Mouse (Mus musculus) layer of hippocampus, adult 18-20 months (tissue): Measurements from ENCODE around the gene Foxi3. TPM values are rescaled to one million over a fixed set of nuclear protein-coding genes. Genes with fewer than 3 reads are reported as not detected.
A peak's percentile ranks its signal among the peaks of the same experiment; 100 is the strongest.

Experiments used
- DNase-seq, 2 experiments: peaks; one replicate each; pipeline ENCODE4 v3.0.0; 2022; ENCODE audit warnings: low spot score in 2 of 2
- long read RNA-seq: library from polyadenylated mRNA; stranded (forward); transcript quantifications from one replicate; pipeline ENCODE4 v2.0.0, GENCODE M21; 2021
- total RNA-seq, 2 experiments: library from RNA; stranded (reverse); gene quantifications; 2 replicates each; pipeline ENCODE4 v1.2.3; 2021

The Foxi3 gene
- not detected for total RNA-seq
- long read RNA-seq, result 0 reads

DNA sequence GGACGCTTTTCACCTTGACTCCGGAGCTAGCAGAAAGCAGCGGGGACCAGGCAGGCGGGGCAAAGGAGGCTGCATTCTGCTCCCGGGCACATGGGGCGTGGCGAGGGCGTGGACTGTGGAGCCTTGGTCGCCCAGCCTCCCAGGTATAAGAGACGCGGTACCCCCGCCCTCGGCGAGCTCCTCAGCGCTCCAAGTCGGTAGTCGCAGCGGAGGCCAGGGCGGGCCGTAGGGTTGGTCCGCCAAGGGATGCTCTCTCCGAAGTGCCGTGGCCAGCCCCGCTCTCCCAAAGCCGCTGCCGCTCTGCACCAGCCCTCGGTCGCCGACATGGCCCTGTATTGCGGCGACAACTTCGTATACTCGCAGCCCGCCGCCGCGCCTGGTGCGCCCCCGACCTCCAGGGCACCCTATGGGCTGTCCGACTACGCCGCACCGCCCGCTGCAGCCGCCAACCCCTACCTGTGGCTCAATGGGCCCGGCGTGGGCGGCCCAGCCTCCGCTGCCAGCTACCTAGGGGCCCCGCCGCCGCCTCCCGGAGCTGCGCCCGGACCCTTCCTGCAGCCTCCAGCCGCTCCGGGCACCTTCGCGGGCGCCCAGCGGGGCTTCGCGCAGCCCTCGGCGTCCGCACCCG is at the start of gene Foxi3:
Gene Foxi3 (plus strand): TSS at position 247 of the 628 bp plus-strand sequence.
- DNase-seq, result no peak

DNA sequence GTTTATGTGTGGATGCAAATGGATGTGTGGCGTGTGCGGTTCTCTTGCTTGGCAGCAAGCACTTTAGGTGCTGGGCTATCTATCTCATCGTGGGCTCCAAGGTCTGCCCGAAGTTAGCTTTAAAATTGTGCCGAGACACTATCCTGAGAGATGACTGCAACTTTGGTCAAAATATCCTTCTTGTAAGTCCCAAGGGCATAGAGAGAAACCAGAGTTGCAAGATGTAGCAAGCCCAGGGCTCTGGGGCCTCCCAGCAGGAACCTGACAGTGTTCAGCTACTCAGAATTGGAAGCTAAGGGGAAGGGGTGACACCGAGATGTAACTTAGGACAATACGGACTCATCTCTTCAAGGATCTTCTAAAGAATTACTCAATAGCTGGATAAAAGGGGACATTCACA is 46.8 kb upstream of the Foxi3 start:
- DNase-seq, result no peak

- DNase-seq, result no peak
Measured at GRCm38 (mm10) chr6:70910285-70910684, 46.0 kb upstream of the Foxi3 start.

- peak; percentile 35 to 62 for DNase-seq
Measured at GRCm38 (mm10) chr6:70911668-70912395, 44.5 kb upstream of the Foxi3 start.

GRCm38 (mm10) chr6:70912396-70912765 is 44.0 kb upstream of the Foxi3 start:
- no peak for DNase-seq

DNA sequence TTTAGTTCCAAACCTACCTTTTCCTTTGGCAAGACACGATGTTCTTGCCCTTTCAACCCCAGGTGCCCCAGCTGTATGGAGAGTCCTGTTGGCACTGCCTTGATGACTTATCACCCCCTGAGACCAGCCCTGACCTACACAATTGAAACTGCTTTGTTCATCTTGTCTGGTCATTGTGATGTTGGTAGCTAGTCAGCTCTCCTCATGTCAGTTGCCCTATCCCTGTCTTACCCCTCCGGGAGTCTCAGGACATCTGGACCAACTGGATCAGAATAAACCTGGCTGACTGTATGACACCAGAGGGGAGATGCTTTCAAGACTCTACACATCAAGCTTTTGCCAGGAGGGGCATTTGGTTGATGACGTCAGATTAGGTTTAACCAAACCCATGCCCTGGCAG is 37.5 kb upstream of the Foxi3 start, which contains the start of gene Tex37:
Gene Tex37 (minus strand): TSS at position 101 of the 400 bp plus-strand sequence.
- DNase-seq, result no peak

- peak in 1 of 2 experiments; percentile 68 for DNase-seq
Measured at GRCm38 (mm10) chr6:70921274-70922074, 34.9 kb upstream of the Foxi3 start.

GRCm38 (mm10) chr6:70931801-70932200 is 24.5 kb upstream of the Foxi3 start:
- no peak for DNase-seq

DNA sequence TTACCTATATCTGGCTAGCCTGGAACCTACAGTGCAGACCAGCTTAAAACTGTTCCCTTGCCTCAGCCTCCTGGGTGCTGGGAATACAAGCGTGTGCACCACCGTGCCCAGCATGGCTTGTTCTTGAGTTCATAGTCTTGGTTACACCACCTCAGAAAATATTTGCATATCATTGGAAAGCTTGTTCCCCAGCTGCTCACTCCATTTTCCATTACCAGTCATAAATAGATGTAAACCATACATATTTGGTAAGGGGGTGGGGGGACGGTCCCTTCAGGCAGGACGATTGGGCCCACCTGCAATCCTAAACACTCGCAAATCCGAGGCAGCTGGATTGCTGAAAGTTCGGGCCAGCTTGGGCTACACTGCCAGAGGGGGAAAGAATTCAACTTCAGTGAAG is 3.1 kb upstream of the Foxi3 start:
- DNase-seq, result no peak

GRCm38 (mm10) chr6:70954040-70954439 is 2.3 kb upstream of the Foxi3 start:
- peak in 1 of 2 experiments; percentile 17 for DNase-seq

DNA sequence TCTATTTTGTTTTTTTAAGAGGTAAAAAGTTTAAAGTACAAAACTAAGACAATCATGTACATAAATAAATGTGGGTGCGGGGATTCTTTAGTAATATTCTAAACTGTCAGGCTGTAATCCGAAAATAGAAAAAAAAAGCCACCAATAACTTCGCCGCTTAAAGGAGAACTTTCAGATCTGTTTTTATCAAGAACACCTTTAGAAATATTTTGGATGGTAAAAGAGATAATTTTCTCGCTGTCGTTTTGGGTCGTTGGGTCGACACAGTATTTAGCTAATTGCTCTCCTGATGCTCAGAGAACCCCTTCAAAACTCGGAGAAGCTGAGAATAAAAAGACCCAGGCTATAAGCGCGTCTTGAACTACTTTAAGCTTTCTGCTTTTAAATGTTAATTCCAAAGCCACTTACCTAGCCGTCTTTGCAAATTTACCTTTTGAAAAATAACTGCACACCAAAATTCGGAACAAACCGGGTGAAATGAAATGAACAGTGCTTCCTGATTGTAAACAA is 985 bp upstream of the Foxi3 start:
- DNase-seq, result no peak

DNA sequence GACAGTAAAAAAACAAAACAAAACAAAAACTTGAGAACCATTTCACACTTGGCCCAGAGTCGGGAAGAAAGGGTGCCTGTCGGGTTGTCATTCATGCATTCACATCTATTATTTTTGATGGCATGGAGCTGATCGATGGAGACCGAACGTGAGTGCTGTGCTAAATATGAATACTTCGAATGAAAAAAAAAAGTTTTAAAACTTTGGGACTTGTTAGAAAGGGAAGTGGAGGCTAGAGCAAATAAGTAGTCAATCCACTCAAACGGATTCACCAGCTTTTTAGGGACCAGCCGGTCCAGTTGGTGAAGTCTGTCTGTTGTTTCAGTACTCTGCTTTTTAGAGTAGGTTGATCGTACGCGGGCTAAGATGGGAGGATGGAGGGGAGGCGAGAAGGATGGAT is 490 bp upstream of the Foxi3 start:
- no peak for DNase-seq

GRCm38 (mm10) chr6:70956936-70957335 is 605 bp downstream of the Foxi3 start:
- DNase-seq, result no peak

DNA sequence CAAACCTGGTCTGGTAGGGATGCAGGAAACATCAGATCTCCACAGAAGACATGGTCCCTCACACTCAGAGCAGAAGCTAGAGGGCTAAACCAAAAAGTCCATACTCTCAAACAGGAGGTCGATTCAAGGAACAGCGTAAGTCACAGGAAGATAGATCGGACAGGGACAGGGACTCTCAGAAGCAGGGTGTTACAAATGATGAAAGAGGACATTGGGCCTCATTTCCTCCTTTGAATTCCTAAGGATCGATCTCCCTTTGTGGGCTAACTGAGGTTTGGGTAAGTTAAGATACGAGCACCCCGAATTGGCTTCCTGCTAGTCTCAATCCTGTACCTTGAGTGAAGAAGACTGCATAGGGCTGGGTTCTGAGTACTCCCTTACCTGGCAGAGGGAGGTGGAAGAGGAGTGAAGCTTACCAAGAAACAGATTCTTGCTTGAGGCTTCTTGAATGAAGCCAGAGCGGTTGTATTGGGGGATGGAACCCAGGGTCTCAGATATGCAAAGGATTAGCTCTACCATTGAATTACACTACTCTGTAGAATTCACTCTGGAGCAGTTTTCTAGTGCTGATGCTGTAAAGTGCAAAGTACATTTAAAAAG is 1.1 kb downstream of the Foxi3 start:
- no peak for DNase-seq

DNA sequence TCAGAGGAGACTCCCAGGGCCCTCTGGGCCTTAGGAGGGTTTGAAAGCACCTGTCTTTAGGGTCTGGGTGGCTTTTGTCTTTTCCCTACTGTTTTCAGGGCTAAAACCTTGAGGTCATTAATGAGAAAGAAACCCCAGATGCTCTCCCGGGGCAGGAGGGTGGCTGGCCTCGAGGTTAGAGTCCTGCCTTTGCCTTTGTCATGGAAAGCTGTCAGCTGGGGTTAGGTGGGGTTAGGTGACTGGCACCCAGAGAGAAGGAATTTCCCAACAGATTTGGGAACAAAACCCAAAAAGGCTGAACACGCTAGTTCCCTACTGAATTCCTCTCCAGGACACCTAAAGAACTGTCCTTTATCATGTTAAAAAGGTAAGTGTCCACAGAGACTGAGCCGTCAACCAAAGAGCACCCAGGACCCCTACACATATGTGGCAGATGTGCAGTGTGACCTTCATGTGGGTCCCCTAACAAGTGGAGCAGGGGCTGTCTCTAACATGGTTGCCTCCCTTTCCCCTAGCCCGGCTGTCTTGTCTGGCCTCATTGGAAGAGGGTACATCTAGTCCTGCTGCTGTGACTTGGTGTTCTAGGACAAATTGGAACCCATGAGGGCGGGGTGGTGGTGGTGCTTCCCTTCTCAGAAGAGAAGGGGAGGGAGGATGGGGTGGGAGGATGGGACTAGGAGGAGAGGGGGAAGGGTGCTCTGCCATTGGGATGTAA is 7.9 kb downstream of the Foxi3 start:
- DNase-seq, result no peak

- DNase-seq, result no peak
Measured at GRCm38 (mm10) chr6:70965694-70966093, 9.4 kb downstream of the Foxi3 start.

- DNase-seq, result no peak
Measured at GRCm38 (mm10) chr6:70967422-70967821, 11.1 kb downstream of the Foxi3 start.

- no peak for DNase-seq
Measured at GRCm38 (mm10) chr6:70968291-70968690, 12.0 kb downstream of the Foxi3 start.

- DNase-seq, result no peak
Measured at GRCm38 (mm10) chr6:70973066-70973465, 16.7 kb downstream of the Foxi3 start.

GRCm38 (mm10) chr6:70981036-70981435 is 24.7 kb downstream of the Foxi3 start:
- no peak for DNase-seq

- DNase-seq, result no peak
Measured at GRCm38 (mm10) chr6:70982416-70982815, 26.1 kb downstream of the Foxi3 start.
